Mouse (Mus musculus) gastrocnemius, postnatal 10 days (tissue): Measurements from ENCODE around the gene Krcc1. TPM values are rescaled to one million over a fixed set of nuclear protein-coding genes. Genes with fewer than 3 reads are reported as not detected.
"Not testable (repeated sequence)": the region's sequence is repeated elsewhere in the genome, so short reads cannot be mapped to it uniquely, and the experiment has no call there.

Source experiments
- DNase-seq: peaks from one replicate; pipeline ENCODE4 v3.0.0; 2021; ENCODE audit warnings: mixed read lengths
- total RNA-seq, 2 experiments: library from RNA; stranded (reverse); gene quantifications; 2 replicates each; pipeline ENCODE4 v1.2.3; 2021

The Krcc1 gene
- total RNA-seq, 2 experiments from 2014 or later, result 32.9 to 33.5 TPM

GRCm38 (mm10) chr6:71261060-71261459, 10.4 kb upstream of the Krcc1 start:
- no peak for DNase-seq

GRCm38 (mm10) chr6:71262142-71262833, 9.2 kb upstream of the Krcc1 start:
- peak; percentile 29 for DNase-seq

DNA sequence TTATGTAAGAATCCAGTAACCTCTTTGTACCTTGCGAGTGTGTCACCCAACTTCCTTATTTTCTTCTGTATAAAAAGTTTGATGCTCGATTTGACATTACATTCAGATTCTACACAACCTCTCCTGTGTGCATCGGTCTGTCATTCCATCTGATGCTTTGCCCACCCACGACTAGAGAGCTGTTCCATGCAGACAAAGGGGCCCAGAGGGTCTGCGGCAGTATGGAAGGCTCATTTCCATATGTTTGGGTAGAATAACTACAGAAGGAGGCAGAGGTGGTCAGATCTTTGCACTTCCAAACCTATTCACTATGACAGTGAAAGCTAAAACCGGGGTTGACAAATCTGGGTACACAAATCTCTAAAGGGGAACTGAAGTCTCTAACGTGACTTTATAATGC, 3.9 kb upstream of the Krcc1 start:
- DNase-seq, result not testable (repeated sequence)

GRCm38 (mm10) chr6:71268929-71269685, 2.4 kb upstream of the Krcc1 start:
- no peak for DNase-seq

- DNase-seq, result not testable (repeated sequence)
Measured at GRCm38 (mm10) chr6:71269686-71270050, 1.8 kb upstream of the Krcc1 start.

DNA sequence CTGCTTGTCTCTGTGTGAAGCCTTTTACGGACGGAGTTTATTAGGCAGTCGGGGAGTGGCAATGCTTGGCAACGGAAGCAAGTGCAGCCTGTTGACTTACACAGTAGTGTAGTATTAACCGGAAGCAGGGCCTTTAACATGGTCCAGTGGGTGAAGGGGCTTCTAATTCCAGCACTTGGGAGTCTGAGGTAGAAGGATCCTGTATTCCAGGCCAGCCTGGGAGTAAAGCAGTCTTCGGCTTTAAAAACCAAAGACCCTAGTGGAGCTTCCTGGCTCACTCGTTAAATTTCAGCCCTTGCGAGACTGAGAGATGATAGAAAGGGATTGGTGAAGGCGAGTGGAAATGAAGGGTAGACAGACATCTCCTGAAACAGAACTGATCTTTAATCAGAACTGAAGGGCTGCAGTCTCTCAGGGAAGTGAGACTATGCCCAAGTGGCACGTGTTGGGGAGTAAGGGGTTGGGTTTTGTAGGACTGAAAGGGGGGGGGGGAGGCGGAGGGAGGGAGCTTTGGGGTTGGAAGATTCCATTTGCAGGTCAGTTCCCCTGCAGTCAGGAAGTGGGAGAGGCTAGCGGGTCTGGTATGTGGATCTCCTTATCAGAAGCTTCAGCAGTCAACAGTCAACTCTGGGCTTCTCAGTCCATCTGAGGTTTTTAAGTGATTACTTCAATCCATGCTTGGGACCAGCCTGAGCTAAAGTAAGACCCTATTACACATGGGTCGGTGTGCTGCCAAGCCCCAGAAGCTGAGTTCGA, 998 bp upstream of the Krcc1 start:
- no peak for DNase-seq

DNA sequence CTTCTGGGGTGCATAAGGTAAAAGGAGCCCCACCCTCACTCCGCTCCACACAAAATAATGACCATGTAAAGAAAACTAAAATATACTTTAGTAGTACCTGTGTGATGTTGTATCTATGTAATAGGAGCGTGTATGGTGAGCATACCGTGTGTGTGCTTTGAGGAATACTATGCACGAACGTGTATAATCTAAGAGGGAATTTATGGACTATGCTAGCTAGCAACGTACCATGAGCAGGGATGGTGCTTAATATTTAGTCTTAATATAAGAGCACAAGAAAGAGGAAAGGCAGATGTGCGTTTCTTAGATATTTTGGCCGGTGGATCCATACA, 454 bp upstream of the Krcc1 start:
- DNase-seq, result no peak

GRCm38 (mm10) chr6:71272316-71272741, 852 bp downstream of the Krcc1 start:
- no peak for DNase-seq

DNA sequence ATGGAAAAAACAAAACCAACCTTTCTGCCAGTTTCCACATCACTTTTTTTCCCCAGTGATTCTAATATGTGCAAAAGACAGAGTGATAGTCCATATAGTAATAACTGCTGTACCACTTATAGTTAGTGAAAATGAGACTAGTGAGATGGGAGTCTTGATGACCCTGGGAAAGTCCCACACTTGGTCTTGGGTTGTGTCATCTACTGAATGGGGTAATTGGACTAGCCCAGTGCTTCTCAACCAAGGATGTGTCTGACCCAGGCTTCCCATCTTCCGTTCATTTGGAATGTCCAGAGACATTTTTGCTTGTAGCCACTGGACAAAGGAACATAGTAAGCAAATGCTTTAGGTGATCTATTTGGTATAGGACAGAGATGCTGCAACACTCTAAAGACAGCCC, 2.2 kb downstream of the Krcc1 start:
- DNase-seq, result no peak

DNA sequence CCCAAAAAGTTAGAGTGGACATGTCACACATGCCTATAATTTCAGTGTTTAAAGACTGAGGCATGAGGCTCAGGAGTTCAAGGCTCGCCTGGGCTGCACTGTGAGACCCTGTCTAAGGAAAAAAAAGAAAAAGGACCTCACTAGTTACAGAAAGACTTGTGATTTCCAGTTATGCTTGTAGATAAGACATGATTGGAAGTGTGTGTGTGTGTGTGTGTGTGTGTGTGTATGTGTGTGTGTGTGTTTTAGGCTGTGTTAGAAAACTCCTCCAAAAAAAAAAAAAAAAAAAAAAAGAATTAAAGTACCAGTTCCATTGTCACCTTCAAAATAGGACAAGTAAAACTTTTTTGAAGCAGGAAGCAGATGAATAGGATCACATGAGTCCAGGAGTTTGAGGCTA, 3.1 kb downstream of the Krcc1 start:
- DNase-seq, result no peak

- DNase-seq, result no peak
Measured at GRCm38 (mm10) chr6:71279418-71279817, 7.9 kb downstream of the Krcc1 start.

- no peak for DNase-seq
Measured at GRCm38 (mm10) chr6:71293509-71293908, 22.0 kb downstream of the Krcc1 start.

- no peak for DNase-seq
Measured at GRCm38 (mm10) chr6:71295303-71295702, 23.8 kb downstream of the Krcc1 start.

GRCm38 (mm10) chr6:71298051-71298450, 26.6 kb downstream of the Krcc1 start:
- DNase-seq, result no peak

GRCm38 (mm10) chr6:71298751-71299150, 27.3 kb downstream of the Krcc1 start:
- DNase-seq, result peak; percentile 17

DNA sequence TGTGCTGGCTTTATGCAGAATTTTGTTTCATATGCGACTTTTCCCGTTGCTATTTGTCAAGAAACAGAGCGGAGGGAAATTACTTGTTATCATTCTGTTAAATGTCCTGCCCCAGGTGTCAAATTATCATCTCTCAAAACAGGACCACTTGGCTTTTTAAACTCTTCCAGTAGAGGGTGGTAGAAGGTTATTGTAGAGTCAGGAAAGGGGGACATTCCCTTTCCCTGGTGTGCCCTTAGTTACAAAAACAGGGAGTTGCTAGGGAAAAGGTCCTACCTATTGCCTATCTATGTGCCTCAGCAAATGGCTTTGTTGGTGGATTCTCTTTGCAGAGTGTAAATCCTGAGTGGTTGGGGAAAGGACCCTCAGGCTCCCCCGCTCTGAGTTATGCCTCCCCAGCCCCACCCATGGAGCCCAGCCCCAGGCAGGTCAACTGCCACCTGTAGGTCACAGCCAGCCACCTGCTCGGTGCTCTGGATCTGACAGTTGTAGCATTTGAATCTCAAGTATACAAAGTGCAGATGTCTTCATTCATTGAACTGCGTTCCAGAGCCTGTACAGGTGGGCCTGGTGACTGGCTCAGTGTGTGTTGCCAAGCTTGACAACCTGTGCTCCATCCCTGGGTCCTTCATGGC, 30.7 kb downstream of the Krcc1 start:
- no peak for DNase-seq

- DNase-seq, result no peak
Measured at GRCm38 (mm10) chr6:71307486-71307885, 36.0 kb downstream of the Krcc1 start.

DNA sequence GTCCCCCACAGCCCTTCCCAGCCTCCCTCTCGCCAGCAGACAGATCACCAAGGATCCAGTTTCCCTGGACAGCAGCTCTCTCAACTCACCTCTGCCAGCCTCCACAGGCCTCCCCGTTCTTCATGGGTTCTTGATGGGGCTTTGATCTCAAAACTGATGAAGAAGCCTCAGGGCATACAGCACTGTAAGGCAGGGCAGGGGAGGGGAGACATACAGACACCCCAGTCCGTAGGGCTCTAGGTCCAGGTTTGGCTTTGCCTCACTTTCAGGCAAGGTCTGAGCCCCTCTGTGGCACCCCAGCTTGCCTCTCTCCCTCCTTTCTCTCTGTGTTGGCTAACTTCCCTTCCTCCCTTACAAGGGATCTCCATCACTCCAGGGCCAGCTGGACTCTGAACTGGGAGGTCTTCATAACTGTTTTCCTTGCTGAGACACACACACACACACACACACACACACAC, 50.4 kb downstream of the Krcc1 start, which contains the start of gene Smyd1:
Smyd1 (minus strand) TSS at position 408 of the 458 bp plus-strand sequence.
- no peak for DNase-seq

DNA sequence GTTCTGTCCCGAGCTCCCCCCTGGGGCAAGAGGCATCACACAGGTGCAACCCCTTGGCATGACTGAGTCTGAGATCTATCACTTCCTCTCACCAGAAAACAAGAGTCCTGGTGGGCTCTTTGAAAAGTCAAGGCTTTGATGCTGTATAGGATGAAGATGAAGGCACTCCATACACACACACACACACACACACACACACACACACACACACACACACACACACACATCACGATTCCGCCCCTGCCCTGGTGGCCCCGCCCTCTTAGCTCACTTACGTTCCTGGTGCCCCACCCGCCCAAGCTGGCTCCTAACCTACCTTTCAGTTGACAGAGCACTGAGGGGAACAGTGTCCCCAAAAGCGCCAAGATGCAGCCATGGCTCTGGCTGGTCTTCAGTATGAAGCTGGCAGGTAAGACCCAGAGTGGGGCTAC, 51.0 kb downstream of the Krcc1 start, which contains the start of gene Cd8b1:
Cd8b1 (plus strand) TSS at position 298 of the 431 bp plus-strand sequence.
- no peak for DNase-seq

GRCm38 (mm10) chr6:71324816-71325215, 53.3 kb downstream of the Krcc1 start:
- DNase-seq, result no peak

- no peak for DNase-seq
Measured at GRCm38 (mm10) chr6:71329881-71330280, 58.4 kb downstream of the Krcc1 start.

DNA sequence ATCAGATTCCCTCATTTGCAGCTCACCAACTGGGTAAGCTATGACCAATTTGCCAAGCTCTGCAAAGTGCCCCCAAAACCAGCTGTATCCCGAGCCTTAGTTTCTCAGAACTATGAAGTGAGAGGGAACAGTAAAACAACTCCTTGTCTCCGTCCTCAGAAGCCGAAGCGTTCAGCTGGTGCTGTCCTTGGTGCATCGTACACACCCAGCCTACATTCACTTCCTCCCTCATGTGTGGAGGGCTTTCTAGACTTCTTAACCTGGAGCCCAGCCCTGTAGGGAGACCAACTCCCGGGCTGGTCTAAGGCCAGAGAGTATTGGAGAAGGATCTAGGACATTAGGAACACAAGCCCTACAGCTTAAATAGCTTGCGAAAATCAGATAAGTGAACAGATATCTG, 59.0 kb downstream of the Krcc1 start:
- no peak for DNase-seq
